Mouse (Mus musculus) hindbrain, embryonic 12.5 days (tissue): ENCODE data around the gene Tnfrsf17. TPM values are rescaled to one million over a fixed set of nuclear protein-coding genes. Genes with fewer than 3 reads are reported as not detected.
A peak's percentile ranks its signal among the peaks of the same experiment; 100 is the strongest.
"Not testable (repeated sequence)": the region's sequence is repeated elsewhere in the genome, so short reads cannot be mapped to it uniquely, and the experiment has no call there.

Experiments
- ATAC-seq: fragments of 200-750 bp; cut with Nextera tagmentation; 2 replicates; pipeline ENCODE4 v1.8.0; 2017; ENCODE audit warnings: moderate TSS enrichment; ENCODE audit not compliant: low FRiP score
- H3K27ac ChIP-seq: fragments of 300-500 bp; sonication (generic); 2 replicates; pipeline ENCODE4 v1.5.1; 2016; ENCODE audit warnings: mild to moderate bottlenecking
- H3K27me3 ChIP-seq: fragments of 300-500 bp; sonication (generic); 2 replicates; pipeline ENCODE4 v1.6.1; 2016; ENCODE audit warnings: mild to moderate bottlenecking
- H3K36me3 ChIP-seq: fragments of 300-500 bp; sonication (generic); 2 replicates; pipeline ENCODE4 v1.6.1; 2016; ENCODE audit warnings: mild to moderate bottlenecking
- H3K4me1 ChIP-seq: fragments of 300-500 bp; sonication (generic); 2 replicates; pipeline ENCODE4 v1.6.1; 2016
- H3K4me2 ChIP-seq: fragments of 300-500 bp; sonication (generic); replicated peaks from 2 replicates; pipeline ENCODE4 v1.6.1; 2016; ENCODE audit warnings: mild to moderate bottlenecking
- H3K4me3 ChIP-seq: fragments of 300-500 bp; sonication (generic); 2 replicates; pipeline ENCODE4 v1.5.1; 2016; ENCODE audit warnings: mild to moderate bottlenecking
- H3K9ac ChIP-seq: fragments of 300-500 bp; sonication (generic); 2 replicates; pipeline ENCODE4 v1.6.1; 2016; ENCODE audit warnings: mild to moderate bottlenecking, moderate library complexity
- H3K9me3 ChIP-seq: fragments of 300-500 bp; sonication (generic); replicated peaks from 2 replicates; pipeline ENCODE4 v1.6.1; 2016; ENCODE audit warnings: mild to moderate bottlenecking
- WGBS: fragments of 180-500 bp; shearing (Covaris S2); methylation state at CpG from one replicate; pipeline ENCODE4 v1.1.7; 2016; 5-methylcytosine and 5-hydroxymethylcytosine counted together
- polyA plus RNA-seq: library from polyadenylated mRNA; unstranded; fragments of >200 nt; fragmentation: Nextera tagmentation; extraction: Ambion mirVana; gene quantifications from 2 replicates; pipeline ENCODE4 v1.2.1, GENCODE M21; 2016

Gene Tnfrsf17
- polyA plus RNA-seq, 1 experiment from 2014 or later: not detected

DNA sequence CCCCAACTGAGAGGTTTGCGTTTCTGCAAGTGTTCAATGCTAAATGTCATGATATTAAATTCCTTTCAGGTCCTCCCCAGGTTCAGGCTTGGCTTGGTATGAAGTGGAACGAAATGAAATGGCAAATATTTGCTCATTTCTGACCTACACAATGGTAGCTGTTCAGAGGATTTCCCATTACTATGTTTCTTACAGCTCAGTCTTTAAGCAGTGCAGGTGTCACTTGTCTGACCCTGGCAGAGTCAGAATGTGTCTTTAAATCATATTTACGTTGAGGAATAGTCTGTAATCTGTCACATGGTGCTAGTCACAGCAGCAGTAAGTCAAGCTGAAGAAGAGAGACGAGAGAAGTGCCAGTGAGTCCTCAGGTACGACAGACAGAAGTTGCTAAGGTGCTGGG is 45.6 kb downstream of the Tnfrsf17 start:
- Histone ChIP-seq H3K4me3 (no peak overlapping the region), H3K9me3 (no peaks in the 10 kb centered on the region), H3K36me3 (no peaks in the 10 kb centered on the region; the same call in 1 of the 2 replicates), H3K4me1 (0 out of 2 replicates have a peak, but pooled peaks cover 3% of the 10 kb centered on the region), H3K27me3 (no peaks in the 10 kb centered on the region), H3K4me2 (no peak overlapping the region), H3K9ac (no peak overlapping the region), H3K27ac (no peak overlapping the region)
- ATAC-seq: no peak
- WGBS: 81% methylated on average over 5 of the region's 5 CpGs

GRCm38 (mm10) chr16:11359919-11360318 is 46.3 kb downstream of the Tnfrsf17 start:
- Histone ChIP-seq H3K27me3 (no peaks in the 10 kb centered on the region), H3K27ac (no peak overlapping the region), H3K4me1 (0 out of 2 replicates have a peak, but pooled peaks cover 3% of the 10 kb centered on the region), H3K36me3 (no peaks in the 10 kb centered on the region; the same call in 1 of the 2 replicates), H3K9ac (no peak overlapping the region), H3K4me3 (no peak overlapping the region), H3K4me2 (no peak overlapping the region), H3K9me3 (no peaks in the 10 kb centered on the region)
- no peak for ATAC-seq
- WGBS: 33% methylated on average over 10 of the region's 10 CpGs

DNA sequence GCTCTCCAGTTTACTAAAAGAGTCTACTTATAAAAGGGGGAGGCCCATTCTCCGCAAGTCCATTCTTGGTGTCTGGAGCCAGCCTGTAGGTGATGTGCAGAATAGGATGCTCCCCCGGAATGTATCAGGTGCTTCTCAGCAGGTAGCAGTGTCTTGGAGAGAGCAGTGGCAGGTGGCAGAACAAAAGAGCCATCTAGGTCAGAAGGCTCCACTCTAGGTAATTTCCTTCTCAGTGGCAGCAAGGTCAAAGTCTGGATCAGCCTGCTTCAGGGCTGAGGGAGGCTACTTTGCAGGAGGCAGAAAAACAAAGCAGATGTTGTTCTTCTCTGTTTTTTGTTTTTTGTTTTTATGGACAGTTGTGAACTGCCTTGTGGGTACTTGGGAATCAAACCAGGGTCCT is 47.0 kb downstream of the Tnfrsf17 start:
- H3K9ac ChIP-seq, ATAC-seq, H3K36me3 ChIP-seq, H3K9me3 ChIP-seq, H3K4me2 ChIP-seq, H3K27me3 ChIP-seq, H3K4me1 ChIP-seq, H3K27ac ChIP-seq, H3K4me3 ChIP-seq: not testable (repeated sequence)
- 66% methylated on average over 2 of the region's 2 CpGs for WGBS

GRCm38 (mm10) chr16:11365626-11366025 is 52.0 kb downstream of the Tnfrsf17 start:
- Histone ChIP-seq H3K36me3 (no peaks in the 10 kb centered on the region), H3K4me3 (no peak overlapping the region), H3K9me3 (no peaks in the 10 kb centered on the region), H3K27me3 (no peaks in the 10 kb centered on the region; the same call in 1 of the 2 replicates), H3K4me1 (peaks cover 24% of the 10 kb centered on the region), H3K9ac (no peak overlapping the region), H3K27ac (no peak overlapping the region), H3K4me2 (no peak overlapping the region)
- ATAC-seq: no peak
- WGBS: 66% methylated on average over 5 of the region's 5 CpGs

- H3K27ac ChIP-seq: no peak overlapping the region
- H3K27me3 ChIP-seq: no peaks in the 10 kb centered on the region; the same call in 1 of the 2 replicates
- H3K4me1 ChIP-seq: peaks cover 27% of the 10 kb centered on the region
- WGBS: 76% methylated on average over 1 of the region's 1 CpGs
- H3K36me3 ChIP-seq: no peaks in the 10 kb centered on the region
- no peak overlapping the region for H3K9ac ChIP-seq
- H3K4me3 ChIP-seq: no peak overlapping the region
- no peak for ATAC-seq
- no peaks in the 10 kb centered on the region for H3K9me3 ChIP-seq
- no peak overlapping the region for H3K4me2 ChIP-seq
Observed at GRCm38 (mm10) chr16:11366851-11367250, 53.2 kb downstream of the Tnfrsf17 start.

DNA sequence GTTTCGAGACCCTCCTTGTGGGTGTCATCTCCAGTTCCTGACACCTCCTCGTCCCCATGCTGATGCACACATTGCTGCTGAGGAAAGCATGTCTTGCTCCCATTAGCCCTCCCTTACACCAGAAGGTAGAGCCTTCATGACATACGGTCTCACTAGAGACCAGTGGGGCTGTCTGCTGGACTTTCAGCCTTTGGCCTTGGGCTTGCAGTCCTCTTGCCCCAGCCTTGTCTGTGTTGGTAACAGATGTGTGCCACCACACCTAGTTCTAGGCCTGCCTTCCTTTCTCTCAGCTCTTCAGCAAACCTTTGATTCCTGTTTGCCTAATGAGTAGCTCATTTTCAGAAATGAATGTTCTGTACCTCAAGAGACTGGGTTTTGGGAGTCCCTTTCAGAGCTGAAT is 54.8 kb downstream of the Tnfrsf17 start:
- 91% methylated on average over 3 of the region's 3 CpGs for WGBS
- peaks cover 27% of the 10 kb centered on the region for H3K4me1 ChIP-seq
- H3K9ac ChIP-seq: no peak overlapping the region
- H3K4me2 ChIP-seq: no peak overlapping the region
- H3K9me3 ChIP-seq: no peaks in the 10 kb centered on the region
- H3K27me3 ChIP-seq: no peaks in the 10 kb centered on the region; the same call in 1 of the 2 replicates
- H3K27ac ChIP-seq: no peak overlapping the region
- H3K36me3 ChIP-seq: no peaks in the 10 kb centered on the region
- no peak overlapping the region for H3K4me3 ChIP-seq
- no peak for ATAC-seq

GRCm38 (mm10) chr16:11369162-11369561 is 55.5 kb downstream of the Tnfrsf17 start:
- no peaks in the 10 kb centered on the region for H3K9me3 ChIP-seq
- no peak overlapping the region for H3K9ac ChIP-seq
- peak; percentile 41; the same call in 1 of the 2 replicates for ATAC-seq
- H3K27me3 ChIP-seq: no peaks in the 10 kb centered on the region; the same call in 1 of the 2 replicates
- H3K4me3 ChIP-seq: no peak overlapping the region
- no peak overlapping the region for H3K4me2 ChIP-seq
- peak overlapping the region; percentile 44 for H3K27ac ChIP-seq
- 49% methylated on average over 4 of the region's 4 CpGs for WGBS
- H3K4me1 ChIP-seq: peaks cover 27% of the 10 kb centered on the region
- no peaks in the 10 kb centered on the region for H3K36me3 ChIP-seq

- Histone ChIP-seq H3K27me3 (no peaks in the 10 kb centered on the region; the same call in 1 of the 2 replicates), H3K4me2 (no peak overlapping the region), H3K36me3 (no peaks in the 10 kb centered on the region), H3K9me3 (no peaks in the 10 kb centered on the region), H3K4me3 (no peak overlapping the region), H3K9ac (no peak overlapping the region), H3K27ac (peak overlapping the region; percentile 44), H3K4me1 (peaks cover 27% of the 10 kb centered on the region)
- WGBS: 12% methylated on average over 1 of the region's 1 CpGs
- ATAC-seq: peak; percentile 83
Observed at GRCm38 (mm10) chr16:11369642-11370041, 56.0 kb downstream of the Tnfrsf17 start.

Other genes starting within 250 kb of the Tnfrsf17 start
- gene Litaf, start 247.7 kb upstream of the Tnfrsf17 start, polyA plus RNA-seq: 59.7 and 65.3 TPM in 2 replicates
- 34.6 and 37.6 TPM in 2 replicates for gene Txndc11, start 179.2 kb upstream of the Tnfrsf17 start, polyA plus RNA-seq
- gene Zc3h7a, start 137.4 kb upstream of the Tnfrsf17 start, polyA plus RNA-seq: 118 and 124 TPM in 2 replicates
- gene Rsl1d1, start 110.5 kb upstream of the Tnfrsf17 start, polyA plus RNA-seq: 183 and 196 TPM in 2 replicates
- 98.4 and 109 TPM in 2 replicates for gene Gspt1, start 59.5 kb upstream of the Tnfrsf17 start, polyA plus RNA-seq
- 19.0 and 19.2 TPM in 2 replicates for gene Snx29, start 9.1 kb downstream of the Tnfrsf17 start, polyA plus RNA-seq